Mouse (Mus musculus) kidney, postnatal 36 days (tissue): ENCODE data around the gene Ndufa6.
"Not testable (repeated sequence)": the region's sequence is repeated elsewhere in the genome, so short reads cannot be mapped to it uniquely, and the experiment has no call there.

Experiments
- DNase-seq, 2 experiments: peaks; one replicate each; pipeline ENCODE4 v3.0.0; 2021 to 2022; ENCODE audit warnings: mixed read lengths in 2 of 2

The Ndufa6 gene

GRCm38 (mm10) chr15:82354126-82354945 lies at the start of gene Ndufa6:
TSS of gene Ndufa6 (minus strand) at chr15:82354322.
- peak; percentile 98 to 99 for DNase-seq

- DNase-seq = no peak
Measured at GRCm38 (mm10) chr15:82403606-82404005, 49.5 kb upstream of the Ndufa6 start.

DNA sequence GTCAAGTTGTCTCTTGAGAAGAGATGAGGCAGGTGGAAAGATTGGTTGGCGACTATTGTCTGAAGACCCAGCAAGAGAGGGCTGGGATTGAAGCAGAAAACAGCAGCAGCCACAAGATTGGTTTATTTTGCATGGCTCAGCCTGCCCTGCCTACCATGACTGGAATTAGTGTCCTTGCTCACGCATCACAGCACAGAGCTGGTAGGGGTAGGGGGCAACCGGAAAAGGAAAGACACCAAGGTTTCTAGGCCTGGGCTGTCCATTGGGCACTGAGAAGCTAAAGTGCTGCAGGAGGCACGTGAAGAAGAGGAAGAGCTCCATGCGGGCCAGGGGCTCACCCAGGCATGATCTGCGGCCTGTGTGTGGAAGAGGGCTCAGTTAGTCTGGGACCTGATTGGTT lies 48.6 kb upstream of the Ndufa6 start:
- no peak for DNase-seq

DNA sequence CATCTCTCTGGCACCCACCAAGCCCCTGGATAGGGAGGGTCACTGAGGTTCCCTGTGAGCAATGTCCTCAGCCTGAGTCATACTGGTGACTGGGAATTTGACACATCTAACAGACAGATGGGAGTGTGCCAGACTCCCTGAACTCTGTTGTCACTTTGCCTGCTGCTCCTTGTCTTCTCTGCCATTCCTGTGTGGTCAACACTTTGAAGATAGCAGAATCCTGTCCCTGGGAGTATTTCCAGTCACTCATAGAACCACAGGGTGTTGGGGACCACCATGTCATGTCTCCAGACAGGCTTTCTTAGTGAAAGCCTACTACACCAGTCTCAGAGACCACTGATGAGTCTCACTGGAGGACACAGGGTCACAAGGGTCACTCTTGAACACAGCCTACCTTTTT lies 48.0 kb upstream of the Ndufa6 start:
- DNase-seq = no peak

GRCm38 (mm10) chr15:82401516-82401915 lies 47.4 kb upstream of the Ndufa6 start:
- no peak for DNase-seq

DNA sequence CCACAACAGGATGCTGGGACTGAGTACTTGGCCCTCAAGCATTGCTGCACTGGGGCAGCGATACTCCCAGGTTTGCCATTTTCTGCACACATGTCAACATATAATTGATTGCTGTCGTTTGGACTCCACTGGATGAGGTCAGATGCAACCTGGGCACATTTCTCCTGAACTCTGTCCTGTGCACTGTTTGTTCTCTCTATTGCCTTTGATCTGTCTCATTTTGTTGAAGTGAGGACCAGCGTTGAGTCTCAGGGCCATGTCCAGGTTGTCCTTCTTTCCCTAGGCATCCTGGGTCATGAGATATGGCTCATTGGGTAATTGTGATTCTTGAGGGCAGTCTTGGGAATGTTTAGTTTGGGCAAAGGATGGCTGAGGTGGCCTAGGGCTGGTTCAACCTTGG lies 41.8 kb upstream of the Ndufa6 start:
- DNase-seq = not testable (repeated sequence)

DNA sequence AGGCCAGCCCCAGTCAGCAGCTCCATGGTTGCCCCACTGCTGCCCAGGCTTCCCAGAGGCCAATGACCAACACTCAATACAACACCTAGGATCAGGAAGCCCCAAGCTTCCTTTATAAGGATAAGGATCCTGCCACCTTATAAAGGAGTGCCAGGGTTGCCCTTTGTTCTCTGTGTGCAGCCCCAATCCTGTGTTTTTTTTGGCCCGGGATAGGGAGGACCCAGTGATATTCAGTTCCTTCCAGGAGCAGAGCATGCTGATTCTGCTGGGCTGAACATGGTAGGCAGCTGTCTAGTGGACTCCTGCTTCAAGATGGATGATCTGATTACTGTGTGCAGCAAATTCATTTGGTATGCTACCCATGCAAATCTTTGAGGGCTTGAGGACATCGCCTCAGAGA lies 39.8 kb upstream of the Ndufa6 start, which contains the start of gene Cyp2d11:
Cyp2d11 (minus strand) TSS at position 101 of the 400 bp plus-strand sequence.
- not testable (repeated sequence) for DNase-seq

- DNase-seq = not testable (repeated sequence)
Measured at GRCm38 (mm10) chr15:82389916-82390315, 35.8 kb upstream of the Ndufa6 start.

GRCm38 (mm10) chr15:82385729-82386128 lies 31.6 kb upstream of the Ndufa6 start:
- DNase-seq = no peak

- no peak for DNase-seq
Measured at GRCm38 (mm10) chr15:82382441-82382840, 28.3 kb upstream of the Ndufa6 start.

DNA sequence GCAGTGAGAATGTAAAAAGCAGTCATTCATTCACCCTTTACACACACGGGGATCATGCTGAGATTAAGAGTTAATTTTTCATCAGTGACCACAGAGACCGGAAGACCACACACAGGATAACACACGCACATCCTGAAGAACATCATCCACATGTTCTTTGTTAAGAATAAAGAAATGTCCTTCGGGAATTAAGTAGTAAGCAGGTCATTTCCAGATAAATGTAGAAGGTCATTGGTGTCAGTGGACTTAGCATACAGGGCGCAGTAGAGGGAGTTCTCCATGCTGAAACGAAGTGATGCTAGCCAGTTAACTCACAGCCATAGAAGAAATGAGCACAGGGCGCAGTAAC lies 26.6 kb upstream of the Ndufa6 start:
- no peak for DNase-seq

DNA sequence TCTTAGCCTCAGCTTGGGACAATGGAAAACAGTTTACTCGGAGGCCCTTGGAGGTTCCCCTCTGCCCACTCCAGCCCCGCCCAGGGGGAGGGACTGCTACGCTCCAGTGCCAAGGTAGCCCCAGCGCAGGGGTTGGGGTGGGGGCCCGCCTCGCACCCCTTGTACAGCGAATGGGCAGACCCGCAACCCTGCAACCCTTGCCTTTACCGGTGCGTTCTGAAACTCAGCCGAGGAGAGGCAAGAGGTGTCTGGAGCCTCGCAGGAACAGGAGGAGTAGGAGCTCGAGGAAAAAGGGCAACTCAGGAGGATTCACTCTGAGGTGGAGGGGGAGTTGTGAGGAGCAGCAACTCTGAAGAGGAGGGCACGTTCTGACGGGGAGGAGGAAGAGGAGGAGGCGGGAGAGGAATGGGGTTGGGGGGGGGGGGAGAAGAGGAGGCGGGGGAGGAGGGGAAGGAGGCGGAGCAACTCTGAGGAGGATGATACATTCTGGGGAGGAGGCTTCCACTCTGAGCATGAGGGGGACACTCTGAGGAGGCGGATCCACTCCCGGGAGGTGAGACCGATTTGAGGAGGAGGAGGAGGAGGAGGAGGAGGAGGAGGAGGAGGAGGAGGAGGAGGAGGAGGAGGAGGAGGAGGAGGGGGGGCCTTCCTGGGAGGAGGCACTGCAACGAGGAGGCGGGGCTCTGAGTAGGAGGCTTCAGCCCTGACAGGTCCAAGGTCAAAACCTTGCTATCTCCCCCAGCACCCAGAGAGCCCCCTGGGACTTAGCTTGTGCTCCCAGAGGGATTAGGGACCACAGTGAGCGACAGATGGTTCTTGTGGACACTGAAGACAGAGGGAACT lies 26.0 kb upstream of the Ndufa6 start, which contains the start of gene Cyp2d22:
Cyp2d22 (minus strand) TSS at position 390 of the 843 bp plus-strand sequence.
- peak; percentile 82 to 83 for DNase-seq

- peak in 1 of 2 experiments; percentile 60 for DNase-seq
Measured at GRCm38 (mm10) chr15:82379511-82379870, 25.4 kb upstream of the Ndufa6 start.

DNA sequence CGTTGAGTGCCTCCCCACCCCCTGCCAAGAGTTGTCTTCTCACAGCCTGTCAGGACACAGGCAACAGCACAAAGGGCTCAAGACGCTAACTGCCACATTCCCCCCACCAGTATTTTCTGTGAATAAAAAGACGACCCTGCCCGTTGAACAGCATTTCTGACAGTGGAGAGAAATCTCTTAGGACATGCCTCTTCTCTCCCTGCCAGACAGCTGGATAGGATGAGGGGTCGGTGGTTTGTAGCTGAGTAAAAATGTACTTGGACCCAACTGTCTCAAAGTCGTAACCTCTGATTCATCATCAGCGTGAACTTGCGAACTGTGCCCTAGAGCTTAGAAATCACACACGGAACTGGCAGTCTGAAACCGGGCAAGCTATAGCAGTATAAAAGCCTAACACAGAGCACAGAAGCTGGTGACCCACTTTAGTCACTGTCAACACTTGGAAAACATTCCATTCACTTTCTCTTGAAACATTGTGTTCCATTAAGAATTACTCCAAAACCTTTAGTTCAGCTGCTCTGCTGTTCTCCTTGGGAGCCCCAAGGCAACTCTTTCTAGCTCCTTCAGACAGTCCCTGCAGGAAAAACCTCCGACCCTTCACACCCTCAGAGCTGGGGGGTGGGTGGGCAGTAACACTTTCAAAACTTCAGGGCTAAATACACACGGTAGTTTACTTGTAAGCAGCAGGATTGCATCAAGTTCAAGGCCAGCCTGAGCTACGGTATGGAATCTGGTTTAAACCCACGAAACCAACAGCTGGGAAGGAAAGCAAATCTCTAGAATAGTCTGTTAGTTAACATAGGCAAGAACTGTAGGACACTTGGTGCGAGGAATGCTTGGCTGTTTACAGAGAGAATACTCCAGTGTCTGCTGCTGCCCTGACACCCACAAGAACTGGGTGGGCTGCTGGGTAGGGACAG lies 24.4 kb upstream of the Ndufa6 start:
- peak; percentile 37 to 67 for DNase-seq

DNA sequence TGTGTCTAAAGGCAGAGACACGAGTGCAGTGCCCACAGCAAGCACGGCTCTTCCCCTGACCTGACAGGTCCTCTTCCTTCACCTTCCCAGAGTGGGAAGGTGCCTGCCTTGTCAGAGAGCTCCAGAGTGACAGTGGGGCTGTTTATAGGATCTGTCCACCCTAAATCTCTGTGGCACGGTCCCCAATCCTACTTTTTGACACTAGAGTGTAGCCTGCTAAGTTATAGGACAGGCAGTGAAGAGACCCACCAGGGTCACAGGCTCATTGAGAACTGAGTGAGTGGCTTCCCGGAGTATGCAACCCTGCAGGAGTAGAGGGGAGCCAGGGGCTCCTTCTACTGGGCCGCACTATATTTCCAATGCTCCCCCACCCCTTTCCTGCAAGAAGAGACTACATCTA lies 23.6 kb upstream of the Ndufa6 start:
- no peak for DNase-seq

DNA sequence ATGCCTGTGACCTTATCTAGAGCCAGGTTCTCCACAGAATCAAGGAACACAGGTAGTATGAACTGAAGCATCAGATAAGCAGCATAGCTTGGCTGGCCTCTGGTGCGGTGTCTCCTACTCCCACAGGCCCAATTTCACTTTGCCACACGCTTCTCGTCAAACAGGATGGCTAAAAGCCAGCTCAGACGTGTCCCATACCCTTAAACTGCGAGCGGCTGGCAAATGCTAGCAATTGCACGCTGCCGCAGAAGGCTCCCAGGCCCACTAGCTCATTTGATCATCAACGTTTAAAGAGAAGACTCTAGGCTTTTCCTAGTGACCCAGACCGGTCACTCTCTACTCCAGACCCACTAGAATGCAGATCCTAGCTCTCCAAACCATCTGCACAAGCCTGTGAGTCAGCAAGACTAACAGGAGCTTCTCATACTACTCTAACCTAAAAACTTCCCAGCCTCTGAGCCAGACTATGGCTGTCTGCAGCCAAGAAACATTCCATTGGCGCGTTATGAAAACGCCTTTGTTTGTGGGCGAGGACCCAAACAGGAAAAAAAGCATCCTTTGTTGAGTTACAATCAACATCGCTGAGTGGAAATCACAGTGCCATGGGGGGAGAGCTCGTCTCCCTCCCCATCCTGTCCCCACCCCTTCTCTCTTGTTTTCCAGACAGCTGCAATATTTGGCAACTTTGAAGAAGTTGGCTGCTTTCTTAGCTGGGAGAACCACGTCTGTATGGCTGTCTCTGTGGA lies 22.4 kb upstream of the Ndufa6 start:
- DNase-seq = peak; percentile 66 to 83

- no peak for DNase-seq
Measured at GRCm38 (mm10) chr15:82375855-82376254, 21.7 kb upstream of the Ndufa6 start.

DNA sequence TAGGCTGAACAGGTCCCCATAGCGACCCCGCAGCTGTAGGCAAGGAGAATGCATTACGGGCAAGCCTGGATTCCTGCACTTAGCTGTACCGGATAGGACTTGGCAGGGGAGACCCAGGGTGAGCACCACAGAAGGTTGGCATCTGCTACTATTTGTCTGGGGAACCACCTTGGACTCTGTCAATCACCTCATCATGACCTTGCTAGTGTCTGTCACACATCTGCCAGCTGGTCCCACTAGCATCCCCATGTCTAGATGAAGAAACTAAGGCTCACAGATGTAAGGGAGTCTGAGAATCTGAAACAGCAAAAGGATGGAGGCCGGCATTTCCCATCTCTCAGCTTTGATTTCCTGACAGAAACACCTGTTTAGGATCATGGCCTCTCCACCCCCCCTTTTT lies 20.3 kb upstream of the Ndufa6 start:
- DNase-seq = no peak

- no peak for DNase-seq
Measured at GRCm38 (mm10) chr15:82372991-82373390, 18.9 kb upstream of the Ndufa6 start.

- no peak for DNase-seq
Measured at GRCm38 (mm10) chr15:82372446-82372845, 18.3 kb upstream of the Ndufa6 start.

GRCm38 (mm10) chr15:82368851-82369250 lies 14.7 kb upstream of the Ndufa6 start:
- DNase-seq = no peak

DNA sequence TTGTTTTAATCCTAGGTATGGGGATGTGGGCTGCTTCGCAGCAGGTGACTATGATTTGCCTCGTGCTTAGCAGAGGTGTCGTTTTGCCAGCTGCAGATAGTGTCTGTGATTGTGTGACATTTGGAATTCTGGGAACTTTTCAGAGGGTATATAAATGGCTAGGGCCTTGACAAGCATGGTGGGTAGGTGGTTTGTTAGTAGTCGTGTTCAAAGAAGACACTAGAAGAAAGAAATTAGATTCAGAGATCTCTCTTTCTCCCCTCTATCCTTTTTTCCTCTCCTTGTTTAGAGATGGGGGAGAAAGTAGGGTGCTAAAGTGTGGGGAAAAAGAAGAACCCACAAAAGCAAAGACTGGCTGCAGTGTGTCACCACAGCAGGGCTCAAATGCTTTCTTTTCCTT lies 14.0 kb upstream of the Ndufa6 start:
- DNase-seq = no peak
